Mouse (Mus musculus): ENCODE measurements around the gene Fam57b.

- no peak for TF ChIP-seq CEBPB (IDR thresholded peaks at IDR 0.05; ENCODE audit: insufficient read depth, poor library complexity, severe bottlenecking)
- no peak for TF ChIP-seq TCF12 (IDR thresholded peaks at IDR 0.05; ENCODE audit: insufficient read depth, poor library complexity, severe bottlenecking)
- TF ChIP-seq MYOG (IDR thresholded peaks at IDR 0.05; ENCODE audit: control insufficient read depth in 1 of 3, insufficient read depth in 1 of 3, insufficient read length in 2 of 3, low read depth in 2 of 3), result no peak
- no peak for TF ChIP-seq POLR2A (IDR thresholded peaks at IDR 0.05; ENCODE audit: insufficient read length, low read depth)
These were observed 48.0 kb downstream of the Fam57b start for GRCm38 (mm10) chr7:126845516-126845915.

All from myocyte (in vitro differentiated cells).